Mouse (Mus musculus) cerebellum, adult 2 months (tissue): ENCODE measurements around the gene Fnip2.

Experiments used
- CTCF ChIP-seq: fragments of 200-500 bp; IDR thresholded peaks from 2 replicates; pipeline ENCODE4 v1.5.1; 2011; ENCODE audit warnings: low read depth, mild to moderate bottlenecking, control low read depth, low read length, moderate library complexity, borderline replicate concordance; ENCODE audit not compliant: insufficient read depth
- POLR2A ChIP-seq: fragments of 200-500 bp; IDR thresholded peaks from 2 replicates; pipeline ENCODE4 v1.6.1; 2011; ENCODE audit warnings: low read length, control low read depth, borderline replicate concordance; ENCODE audit not compliant: insufficient read depth

DNA sequence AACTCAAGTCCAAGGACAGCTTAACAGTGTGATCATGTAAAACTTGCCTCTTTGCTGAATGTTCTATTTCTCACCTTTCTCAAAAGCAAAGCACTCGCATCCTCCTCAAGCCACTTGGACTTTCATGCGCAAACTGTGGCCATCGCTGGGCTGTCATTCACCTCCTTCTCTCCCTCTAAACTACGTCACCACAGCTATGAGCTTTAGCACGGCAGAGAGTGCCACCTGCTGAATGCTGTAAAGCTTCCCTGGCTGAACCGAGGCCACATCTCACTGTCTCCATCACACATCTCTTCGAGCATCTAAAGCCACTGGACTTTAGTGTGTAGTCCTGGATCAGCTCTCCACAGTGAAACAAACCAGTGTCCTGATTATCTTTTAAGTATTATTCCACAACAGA is 72.4 kb downstream of the Fnip2 start:
- TF ChIP-seq POLR2A: no peak
- peak; percentile 46; the same call in 1 of the 2 replicates for TF ChIP-seq CTCF
